In genomic region chr13:111410831-111411230, GRCm38 (mm10) we compare ENCODE assay signal across 8 mouse cellular contexts.
DNase-seq lines count a peak whose midpoint lies in the region; ATAC-seq lines count a peak whose summit lies in the region.

No protein-coding gene starts in this region.

- 7% methylated on average over 7 of the region's 7 CpGs for WGBS in hindbrain, embryonic 14.5 days

- H3K9ac ChIP-seq in hindbrain, embryonic 14.5 days: no peak overlapping the region

- H3K4me3 ChIP-seq in hindbrain, embryonic 14.5 days (replicated peaks; ENCODE audit: low read length): no peak overlapping the region

- no peaks in the 10 kb centered on the region for H3K27me3 ChIP-seq in hindbrain, embryonic 14.5 days (ENCODE audit: control insufficient read depth, insufficient read depth, low read length)

- no peaks in the 10 kb centered on the region for H3K36me3 ChIP-seq in hindbrain, embryonic 14.5 days (replicated peaks; ENCODE audit: control insufficient read depth, insufficient read depth)

- ATAC-seq in hindbrain, embryonic 14.5 days (ENCODE audit: low FRiP score): no peak
- 0 out of 2 replicates have a peak, but pooled peaks have one; percentile 57 for ATAC-seq in megakaryocyte progenitor cell, adult 5-6 weeks (replicated peaks; ENCODE audit: poor library complexity)

- no peak overlapping the region for H3K4me2 ChIP-seq in hindbrain, embryonic 14.5 days (replicated peaks)

- no peaks in the 10 kb centered on the region for H3K4me1 ChIP-seq in hindbrain, embryonic 14.5 days (replicated peaks; ENCODE audit: control insufficient read depth, insufficient read depth, low read length)

- H3K27ac ChIP-seq in hindbrain, embryonic 14.5 days: no peak overlapping the region

- H3K9me3 ChIP-seq in hindbrain, embryonic 14.5 days (ENCODE audit: control insufficient read depth, low read length): no peaks in the 10 kb centered on the region

- peak; percentile 30 for DNase-seq in left cerebral cortex, adult 11 months (ENCODE audit: low spot score)
- DNase-seq in left cerebral cortex, postnatal 4 days: no peak
- DNase-seq in MEL-GATA-1-ER (ENCODE audit: extremely low read depth, low read depth): peak; percentile 27
- peak; percentile 42 for DNase-seq in cerebellum, adult 8-10 months
- peak; percentile 86 for DNase-seq in hindbrain, embryonic 14.5 days (ENCODE audit: low spot score)
- DNase-seq in ovary, adult 18-20 months (ENCODE audit: low spot score): no peak
- DNase-seq in gastrocnemius, postnatal 36 days: no peak

- intact Hi-C loops in left cerebral cortex, postnatal 4 days (cut with DNase I): loop anchor here (2.0 to 10.0 kb wide), 4 partner anchors 174 to 1028 kb away; no protein-coding TSS in a partner anchor
- intact Hi-C loops in gastrocnemius, postnatal 36 days (cut with DNase I): loop anchor here (2.0 to 10.0 kb wide), 2 partner anchors 446 to 1028 kb away; no protein-coding TSS in a partner anchor

Comparison
In these comparisons a context has a peak if more than half of its experiments do, and no peak if none do; other contexts are left out.
1. DNase-seq: peak in left cerebral cortex, adult 11 months (single experiment), MEL-GATA-1-ER (single experiment), cerebellum, adult 8-10 months (single experiment) and hindbrain, embryonic 14.5 days (single experiment); none in left cerebral cortex, postnatal 4 days (single experiment), ovary, adult 18-20 months (single experiment) and gastrocnemius, postnatal 36 days (0 of 2).